ENCODE assay signal across 23 mouse cellular contexts in the genomic region with DNA sequence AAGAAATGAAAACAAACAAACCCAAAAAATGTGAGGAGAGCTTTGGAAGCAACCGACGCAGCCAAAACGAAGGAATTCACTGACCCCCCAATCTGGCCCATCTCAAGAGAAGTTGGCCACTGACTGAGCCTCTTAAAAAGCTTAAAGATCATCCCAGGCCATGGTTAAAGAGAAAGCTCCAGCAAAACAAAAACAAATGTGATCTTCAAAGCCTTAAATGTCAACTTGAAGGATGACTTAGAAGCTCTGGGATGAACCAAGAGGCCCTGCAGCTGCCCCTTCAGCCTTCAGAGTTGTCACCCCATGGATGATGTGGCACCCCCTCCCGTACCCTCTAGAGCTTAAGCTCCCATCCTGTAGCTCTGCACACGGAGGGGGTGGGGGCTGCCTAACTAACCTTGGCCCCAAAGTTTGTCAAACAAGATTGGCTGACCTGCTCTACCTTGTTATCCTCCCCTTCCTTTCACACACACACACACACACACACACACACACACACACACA. TPM values are rescaled to one million over a fixed set of nuclear protein-coding genes. Genes with fewer than 3 reads are reported as not detected.
DNase-seq lines count a peak whose midpoint lies in the region; ATAC-seq lines count a peak whose summit lies in the region.
"Had no signal": no experiment of that assay in that cellular context is flagged by ENCODE, and none has a peak within 500 bp of the region (broad histone marks: within the 10 kb centered on the region; RNA-seq: fewer than 3 reads in every experiment).

No protein-coding gene starts in this region.

- no peak overlapping the region for H3K4me3 ChIP-seq in embryonic facial prominence, embryonic 12.5 days
- H3K4me3 ChIP-seq in embryonic facial prominence, embryonic 10.5 days: no peak overlapping the region
- H3K4me3 ChIP-seq in neural tube, embryonic 12.5 days: no peak overlapping the region
- no peak overlapping the region for H3K4me3 ChIP-seq in liver, embryonic 11.5 days (ENCODE audit: low read depth, low read length)
- H3K4me3 ChIP-seq in midbrain, embryonic 15.5 days: no peak overlapping the region
- H3K4me3 ChIP-seq: forebrain, embryonic 12.5 days; gastrocnemius, adult 2 months; heart, embryonic 12.5 days; hindbrain, embryonic 12.5 days; liver, embryonic 13.5 days; midbrain, embryonic 13.5 days; myocyte had no signal

- no peaks in the 10 kb centered on the region for H3K9me3 ChIP-seq in embryonic facial prominence, embryonic 12.5 days
- H3K9me3 ChIP-seq in embryonic facial prominence, embryonic 10.5 days: no peaks in the 10 kb centered on the region
- H3K9me3 ChIP-seq in neural tube, embryonic 12.5 days: no peaks in the 10 kb centered on the region
- no peaks in the 10 kb centered on the region for H3K9me3 ChIP-seq in liver, embryonic 11.5 days (ENCODE audit: control insufficient read depth, low read length)
- no peaks in the 10 kb centered on the region for H3K9me3 ChIP-seq in midbrain, embryonic 15.5 days
- H3K9me3 ChIP-seq: forebrain, embryonic 12.5 days; heart, embryonic 12.5 days; hindbrain, embryonic 12.5 days; liver, embryonic 13.5 days; midbrain, embryonic 13.5 days had no signal

- peak; percentile 28 for DNase-seq in adrenal gland, postnatal 14 days
- no peak for DNase-seq in adrenal gland, postnatal 10 days
- no peak for DNase-seq in embryonic facial prominence, embryonic 10.5 days (ENCODE audit: low spot score)
- no peak for DNase-seq in neural tube, embryonic 10.5 days (ENCODE audit: extremely low spot score, low spot score)
- DNase-seq in liver, embryonic 11.5 days (ENCODE audit: low spot score): no peak
- DNase-seq: cerebellum, postnatal 36 days; gastrocnemius, adult 2 months; heart, postnatal 14 days; layer of hippocampus, adult 9-11 months; liver, embryonic 13.5 days; right cerebral cortex, postnatal 4 days had no signal

- H3K4me1 ChIP-seq in embryonic facial prominence, embryonic 12.5 days: peaks cover 17% of the 10 kb centered on the region
- H3K4me1 ChIP-seq in embryonic facial prominence, embryonic 10.5 days: peaks cover 44% of the 10 kb centered on the region
- peaks cover 43% of the 10 kb centered on the region for H3K4me1 ChIP-seq in neural tube, embryonic 12.5 days
- no peaks in the 10 kb centered on the region for H3K4me1 ChIP-seq in liver, embryonic 11.5 days (replicated peaks; ENCODE audit: control insufficient read depth, insufficient read depth, low read length)
- H3K4me1 ChIP-seq in midbrain, embryonic 15.5 days: peaks cover 12% of the 10 kb centered on the region
- H3K4me1 ChIP-seq: liver, embryonic 13.5 days had no signal

- H3K27ac ChIP-seq in embryonic facial prominence, embryonic 12.5 days: no peak overlapping the region
- H3K27ac ChIP-seq in embryonic facial prominence, embryonic 10.5 days (replicated peaks): no peak overlapping the region
- no peak overlapping the region for H3K27ac ChIP-seq in neural tube, embryonic 12.5 days
- no peak overlapping the region for H3K27ac ChIP-seq in liver, embryonic 11.5 days (ENCODE audit: low read depth, low read length)
- H3K27ac ChIP-seq in midbrain, embryonic 15.5 days: no peak overlapping the region
- H3K27ac ChIP-seq: forebrain, embryonic 12.5 days; gastrocnemius, adult 2 months; hindbrain, embryonic 12.5 days; liver, embryonic 13.5 days; midbrain, embryonic 13.5 days; stomach, postnatal 0 days had no signal

- no peaks in the 10 kb centered on the region for H3K27me3 ChIP-seq in embryonic facial prominence, embryonic 12.5 days
- peaks cover 13% of the 10 kb centered on the region; the same call in 1 of the 2 replicates for H3K27me3 ChIP-seq in embryonic facial prominence, embryonic 10.5 days (replicated peaks; ENCODE audit: low read depth, poor library complexity, severe bottlenecking)
- H3K27me3 ChIP-seq in neural tube, embryonic 12.5 days (replicated peaks): no peaks in the 10 kb centered on the region
- H3K27me3 ChIP-seq in liver, embryonic 11.5 days (replicated peaks; ENCODE audit: control insufficient read depth, insufficient read depth, low read length): peaks cover 20% of the 10 kb centered on the region
- H3K27me3 ChIP-seq in midbrain, embryonic 15.5 days (replicated peaks): peaks cover 11% of the 10 kb centered on the region; the same call in 1 of the 2 replicates
- H3K27me3 ChIP-seq: heart, embryonic 12.5 days had no signal

- H3K9ac ChIP-seq in embryonic facial prominence, embryonic 12.5 days: no peak overlapping the region
- no peak overlapping the region for H3K9ac ChIP-seq in neural tube, embryonic 12.5 days
- no peak overlapping the region for H3K9ac ChIP-seq in liver, embryonic 11.5 days (ENCODE audit: low read depth, low read length)
- no peak overlapping the region for H3K9ac ChIP-seq in midbrain, embryonic 15.5 days
- H3K9ac ChIP-seq: forebrain, embryonic 12.5 days; heart, embryonic 12.5 days; hindbrain, embryonic 12.5 days; liver, embryonic 13.5 days; midbrain, embryonic 13.5 days had no signal

- 54% methylated on average over 5 of the region's 5 CpGs for WGBS in embryonic facial prominence, embryonic 12.5 days
- 55% methylated on average over 5 of the region's 5 CpGs for WGBS in embryonic facial prominence, embryonic 10.5 days
- WGBS in neural tube, embryonic 12.5 days: 29% methylated on average over 5 of the region's 5 CpGs
- 44% methylated on average over 5 of the region's 5 CpGs for WGBS in liver, embryonic 11.5 days
- 60% methylated on average over 5 of the region's 5 CpGs for WGBS in midbrain, embryonic 15.5 days

- H3K36me3 ChIP-seq in embryonic facial prominence, embryonic 12.5 days: no peaks in the 10 kb centered on the region
- H3K36me3 ChIP-seq in embryonic facial prominence, embryonic 10.5 days (replicated peaks): no peaks in the 10 kb centered on the region
- no peaks in the 10 kb centered on the region for H3K36me3 ChIP-seq in neural tube, embryonic 12.5 days
- H3K36me3 ChIP-seq in liver, embryonic 11.5 days (ENCODE audit: control insufficient read depth, insufficient read depth, low read length): no peaks in the 10 kb centered on the region
- no peaks in the 10 kb centered on the region for H3K36me3 ChIP-seq in midbrain, embryonic 15.5 days (replicated peaks)
- H3K36me3 ChIP-seq: forebrain, embryonic 12.5 days; G1E; heart, embryonic 12.5 days; hindbrain, embryonic 12.5 days; liver, embryonic 13.5 days; midbrain, embryonic 13.5 days had no signal

- ATAC-seq in embryonic facial prominence, embryonic 12.5 days (ENCODE audit: insufficient number of reproducible peaks, insufficient read depth, low FRiP score, low TSS enrichment): no peak
- ATAC-seq in neural tube, embryonic 12.5 days (ENCODE audit: low FRiP score, low read depth): no peak
- no peak for ATAC-seq in liver, embryonic 11.5 days (replicated peaks; ENCODE audit: low FRiP score)
- no peak for ATAC-seq in midbrain, embryonic 15.5 days (replicated peaks)
- ATAC-seq: lung, postnatal 0 days; midbrain, embryonic 13.5 days had no signal

- peak overlapping the region; percentile 13; the same call in 1 of the 2 replicates for H3K4me2 ChIP-seq in embryonic facial prominence, embryonic 12.5 days (replicated peaks)
- H3K4me2 ChIP-seq in neural tube, embryonic 12.5 days (replicated peaks): peak overlapping the region; percentile 20
- H3K4me2 ChIP-seq in liver, embryonic 11.5 days: no peak overlapping the region
- H3K4me2 ChIP-seq in midbrain, embryonic 15.5 days: no peak overlapping the region
- H3K4me2 ChIP-seq: forebrain, embryonic 12.5 days; heart, embryonic 12.5 days; hindbrain, embryonic 12.5 days; liver, embryonic 13.5 days; midbrain, embryonic 13.5 days had no signal

RNA-seq across cellular contexts. Expression of gene Daam2, which starts 4.3 kb away (rescaled TPM):
- total RNA-seq in adrenal gland, postnatal 14 days (2021): 25.4 and 27.4 TPM in 2 replicates
- total RNA-seq in adrenal gland, postnatal 10 days (2021): 10 to 100 TPM; 23.1 to 24.5 TPM
- polyA plus RNA-seq in embryonic facial prominence, embryonic 12.5 days (2016; fragmentation: Nextera tagmentation; extraction: Ambion mirVana): 12.4 and 12.6 TPM in 2 replicates
- polyA plus RNA-seq in embryonic facial prominence, embryonic 10.5 days (2016; fragmentation: Nextera tagmentation; extraction: Ambion mirVana): 4.8 and 6.1 TPM in 2 replicates
- 5.7 and 6.5 TPM in 2 replicates for polyA plus RNA-seq in neural tube, embryonic 12.5 days (2016; fragmentation: Nextera tagmentation; extraction: Ambion mirVana)
- 2.2 and 2.6 TPM in 2 replicates for polyA plus RNA-seq in liver, embryonic 11.5 days (2014; fragmentation: Nextera tagmentation; extraction: Ambion mirVana)
- polyA plus RNA-seq in midbrain, embryonic 15.5 days (2015; fragmentation: Nextera tagmentation; extraction: Ambion mirVana): 2.0 and 2.1 TPM in 2 replicates
- total RNA-seq: megakaryocyte progenitor cell, adult 5-6 weeks had no signal
- polyA plus RNA-seq: G1E had no signal

RNA-seq across cellular contexts. Expression of gene Kif6, which starts 55.1 kb away (rescaled TPM):
- total RNA-seq in adrenal gland, postnatal 14 days (2021): 0.26 and 1.1 TPM in 2 replicates
- total RNA-seq in adrenal gland, postnatal 10 days (2021): under 1 TPM; 0.18 to 0.48 TPM
- polyA plus RNA-seq in embryonic facial prominence, embryonic 12.5 days (2016; fragmentation: Nextera tagmentation; extraction: Ambion mirVana): 2.9 and 3.8 TPM in 2 replicates
- polyA plus RNA-seq in embryonic facial prominence, embryonic 10.5 days (2016; fragmentation: Nextera tagmentation; extraction: Ambion mirVana): 2.7 and 3.5 TPM in 2 replicates
- 3.5 and 3.8 TPM in 2 replicates for polyA plus RNA-seq in neural tube, embryonic 12.5 days (2016; fragmentation: Nextera tagmentation; extraction: Ambion mirVana)
- polyA plus RNA-seq in liver, embryonic 11.5 days (2014; fragmentation: Nextera tagmentation; extraction: Ambion mirVana): 0.43 and 0.92 TPM in 2 replicates
- 2.3 and 2.8 TPM in 2 replicates for polyA plus RNA-seq in midbrain, embryonic 15.5 days (2015; fragmentation: Nextera tagmentation; extraction: Ambion mirVana)
- total RNA-seq: gastrocnemius, adult 2 months; megakaryocyte progenitor cell, adult 5-6 weeks had no signal
- polyA plus RNA-seq: G1E had no signal

Comparison
In these comparisons a context has a peak if more than half of its experiments do, and no peak if none do; other contexts are left out.
1. H3K4me2 ChIP-seq: peak in embryonic facial prominence, embryonic 12.5 days (single experiment) and neural tube, embryonic 12.5 days (single experiment); none in liver, embryonic 11.5 days (single experiment) and midbrain, embryonic 15.5 days (single experiment).